Mouse (Mus musculus): ENCODE measurements around the gene 9230102O04Rik.

9230102O04Rik gene

GRCm38 (mm10) chr2:9888913-9889650 is at the start of gene 9230102O04Rik:
TSS of gene 9230102O04Rik (minus strand) at chr2:9889540.
- no peak for DNase-seq (ENCODE audit: low spot score)

DNA sequence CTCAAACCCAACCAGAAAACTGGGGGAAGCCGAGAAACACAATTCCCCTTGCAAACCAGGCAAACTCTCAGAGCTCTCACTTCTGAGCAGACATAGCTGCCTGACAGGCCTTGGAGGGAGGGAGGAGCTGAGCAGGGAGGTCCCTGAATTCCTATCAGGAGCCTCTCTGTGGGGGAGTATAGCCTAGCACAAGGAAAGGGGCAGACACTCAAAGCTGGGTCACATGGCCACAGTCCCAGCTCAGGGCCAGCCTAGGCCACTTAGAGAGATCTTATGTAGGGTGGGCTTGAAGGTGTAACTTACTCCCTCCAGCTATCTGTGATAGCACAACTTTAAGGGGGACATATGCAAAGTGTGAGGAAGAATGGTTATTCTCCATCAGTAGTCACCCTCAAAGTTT is 46.6 kb upstream of the 9230102O04Rik start:
- DNase-seq (ENCODE audit: low spot score), result no peak

DNA sequence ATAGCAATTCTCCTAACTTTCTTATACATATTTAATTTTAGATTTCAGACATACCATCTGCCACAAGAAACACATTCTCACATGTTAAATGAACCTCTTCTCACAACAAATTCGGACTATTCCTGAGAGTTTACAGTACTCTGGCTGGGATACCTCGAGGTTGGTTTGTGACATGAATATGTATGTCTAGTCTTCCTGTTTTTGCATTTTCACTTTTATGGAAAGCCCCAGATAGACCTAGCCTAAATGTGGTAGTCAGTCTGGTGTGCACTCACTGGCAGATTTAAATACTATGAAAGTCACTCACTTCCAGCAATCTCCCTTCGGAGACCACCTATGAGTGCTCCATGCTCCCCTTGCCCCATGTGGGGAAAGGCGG is 37.6 kb upstream of the 9230102O04Rik start:
- DNase-seq (ENCODE audit: low spot score), result no peak

- no peak for DNase-seq (ENCODE audit: low spot score)
These were observed 37.0 kb upstream of the 9230102O04Rik start for GRCm38 (mm10) chr2:9926194-9926904.

DNA sequence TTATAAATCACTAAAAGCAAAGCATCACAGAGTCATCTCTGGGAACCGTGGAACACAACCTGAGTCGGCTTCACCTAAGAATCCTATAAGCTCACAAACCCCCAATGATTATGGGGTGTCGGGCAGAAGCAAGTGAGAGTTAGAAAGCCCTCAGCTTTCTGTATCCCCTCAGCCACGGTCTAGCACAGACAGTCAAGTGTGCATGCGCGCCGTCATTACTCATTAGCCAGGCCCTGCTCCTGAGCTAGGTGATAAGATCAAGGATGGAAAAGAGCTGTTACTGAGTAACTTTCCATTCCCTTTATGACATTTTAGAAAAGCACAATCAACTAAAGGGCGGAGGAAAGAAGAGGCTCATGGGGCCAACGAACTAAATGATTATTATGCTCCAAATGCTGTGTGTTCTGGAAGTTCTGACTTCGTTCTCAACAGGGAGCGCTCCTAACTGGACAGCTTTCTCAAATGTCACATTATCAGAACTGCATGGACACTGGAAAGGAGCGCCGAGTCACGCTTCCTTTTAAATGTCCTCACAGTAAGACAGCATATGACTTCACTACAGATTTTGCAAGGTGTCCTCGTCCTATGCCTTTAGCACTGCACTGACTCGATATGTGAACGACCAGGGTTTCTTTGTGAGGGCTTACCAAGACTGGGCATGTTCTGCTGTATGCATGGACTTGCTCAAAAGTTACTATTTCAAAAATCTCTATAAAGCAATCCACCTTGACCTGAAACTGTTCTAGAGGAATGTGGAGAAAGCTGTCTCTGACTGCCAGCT is 29.5 kb upstream of the 9230102O04Rik start:
- no peak for DNase-seq (ENCODE audit: low spot score)

DNA sequence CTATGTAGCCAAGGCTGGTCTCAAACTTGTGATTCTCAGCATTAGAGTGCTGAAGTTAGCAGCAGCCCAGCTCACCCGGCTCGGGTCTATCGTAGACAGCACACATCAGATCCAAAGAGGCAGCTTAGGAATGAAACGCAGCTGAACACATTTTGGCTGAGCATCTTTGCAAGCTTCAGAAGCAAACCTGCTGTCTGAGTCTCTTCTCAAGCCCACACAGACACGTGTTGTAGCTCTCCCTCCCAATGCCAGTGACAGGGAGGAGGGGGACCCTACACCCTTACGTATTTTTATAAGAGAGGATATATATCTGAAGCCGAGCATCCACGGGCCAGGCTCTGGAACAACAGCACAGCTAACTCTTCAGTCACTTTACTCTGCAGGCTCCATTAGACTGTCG is 28.3 kb upstream of the 9230102O04Rik start:
- no peak for DNase-seq (ENCODE audit: low spot score)

- DNase-seq (ENCODE audit: low spot score), result no peak
These were observed 16.7 kb upstream of the 9230102O04Rik start for GRCm38 (mm10) chr2:9905995-9906394.

DNA sequence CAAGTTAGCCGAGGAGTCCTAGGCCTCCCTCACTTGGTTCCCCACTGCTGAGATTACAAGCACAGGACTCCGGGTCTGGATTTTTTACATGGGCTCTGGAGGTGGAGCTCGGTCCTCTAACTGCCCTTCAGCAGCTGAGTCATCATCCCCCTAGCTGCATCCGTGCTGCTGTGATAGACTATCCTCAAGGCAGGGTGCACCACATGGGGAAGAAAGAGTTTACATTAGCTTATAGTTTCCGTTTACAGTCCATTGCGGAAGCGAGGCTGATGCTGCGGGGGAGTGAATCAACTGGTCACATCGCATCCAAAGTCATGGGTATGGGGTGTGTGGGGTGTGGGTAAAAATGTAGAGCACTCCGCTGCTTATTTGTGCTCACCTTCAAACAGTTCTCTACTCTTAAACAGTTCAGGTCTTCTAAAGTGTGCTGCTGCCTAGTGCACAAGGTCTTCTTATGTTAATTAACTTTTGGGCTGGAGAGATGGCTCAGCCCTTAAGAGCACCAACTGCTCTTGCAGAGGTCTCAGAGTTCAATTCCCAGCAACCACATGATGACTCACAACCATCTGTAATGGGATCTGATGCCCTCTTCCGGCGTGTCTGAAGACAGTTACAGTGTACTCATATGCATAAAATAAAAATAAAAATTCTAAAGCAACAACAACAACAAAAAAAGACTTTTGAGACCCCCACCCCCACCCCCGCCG is 14.7 kb upstream of the 9230102O04Rik start:
- DNase-seq (ENCODE audit: low spot score), result no peak

GRCm38 (mm10) chr2:9897846-9898245 is 8.5 kb upstream of the 9230102O04Rik start:
- DNase-seq (ENCODE audit: low spot score), result no peak

GRCm38 (mm10) chr2:9896097-9896770 is 6.9 kb upstream of the 9230102O04Rik start:
- no peak for DNase-seq (ENCODE audit: low spot score)

DNA sequence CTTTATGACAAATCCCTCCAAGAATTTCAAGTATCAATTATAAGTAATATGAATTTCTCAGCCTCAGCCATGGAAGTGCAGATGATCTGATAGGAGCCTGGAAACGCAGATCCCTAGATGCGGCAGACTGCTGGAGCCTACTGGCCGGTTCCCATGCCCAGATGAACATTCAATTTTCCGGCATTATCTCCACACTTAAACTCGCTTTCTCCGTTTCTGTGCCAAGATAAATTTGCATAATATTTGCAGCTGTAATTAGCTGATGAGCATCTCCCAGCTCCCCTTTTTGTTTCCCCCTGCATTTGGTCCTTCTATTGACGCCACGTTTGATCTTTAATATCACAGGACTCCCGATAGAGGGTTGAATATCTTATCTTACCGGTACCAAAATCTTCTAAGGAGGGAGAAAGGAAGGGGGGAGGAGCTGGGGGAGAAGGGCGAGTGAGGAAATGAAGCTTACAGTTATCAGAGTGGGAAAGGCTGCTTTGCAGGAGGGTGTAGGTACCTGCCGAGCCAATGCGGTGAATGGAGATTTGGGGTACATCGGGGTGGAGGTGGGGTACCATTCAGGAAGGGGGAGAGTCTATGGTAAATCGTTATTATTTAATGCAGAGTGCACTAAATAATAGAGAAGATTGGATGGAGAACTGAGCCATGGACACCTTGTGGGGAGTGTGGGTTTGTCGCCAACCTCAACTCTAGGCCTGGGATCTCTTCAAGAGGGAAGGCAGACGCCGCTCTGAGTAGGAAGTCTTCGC is 5.7 kb upstream of the 9230102O04Rik start:
- DNase-seq (ENCODE audit: low spot score), result no peak

DNA sequence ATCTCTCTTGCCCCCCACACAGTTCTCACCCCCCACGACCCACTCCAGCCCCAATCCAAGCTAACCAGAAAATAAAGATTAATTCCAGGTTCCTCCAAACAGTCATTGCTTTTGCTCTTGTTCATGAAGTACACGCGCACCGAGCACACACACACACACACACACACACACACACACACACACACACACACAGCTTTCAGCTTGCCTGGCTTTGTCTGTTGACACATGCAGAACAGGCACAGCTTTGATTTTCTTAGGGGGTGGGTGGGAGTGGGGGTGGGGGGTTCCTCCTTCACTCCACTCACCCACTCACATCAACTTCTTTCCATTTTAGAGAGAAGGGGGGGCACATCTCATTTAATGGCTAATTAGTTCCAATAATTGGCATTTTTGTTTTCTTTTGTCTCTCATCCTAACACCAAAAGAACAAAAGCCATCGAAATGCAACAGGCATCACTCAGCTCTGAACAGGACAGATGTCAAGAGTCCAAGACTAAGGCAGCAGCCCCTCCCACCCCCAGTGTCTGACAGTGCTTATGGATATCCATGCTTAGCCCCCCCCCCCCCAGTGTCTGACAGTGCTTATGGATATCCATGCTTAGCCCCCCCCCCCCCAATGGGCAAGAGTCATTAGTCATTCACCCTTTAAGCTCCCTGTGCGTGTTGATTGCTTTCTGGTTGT is 4.1 kb upstream of the 9230102O04Rik start:
- no peak for DNase-seq (ENCODE audit: low spot score)

DNA sequence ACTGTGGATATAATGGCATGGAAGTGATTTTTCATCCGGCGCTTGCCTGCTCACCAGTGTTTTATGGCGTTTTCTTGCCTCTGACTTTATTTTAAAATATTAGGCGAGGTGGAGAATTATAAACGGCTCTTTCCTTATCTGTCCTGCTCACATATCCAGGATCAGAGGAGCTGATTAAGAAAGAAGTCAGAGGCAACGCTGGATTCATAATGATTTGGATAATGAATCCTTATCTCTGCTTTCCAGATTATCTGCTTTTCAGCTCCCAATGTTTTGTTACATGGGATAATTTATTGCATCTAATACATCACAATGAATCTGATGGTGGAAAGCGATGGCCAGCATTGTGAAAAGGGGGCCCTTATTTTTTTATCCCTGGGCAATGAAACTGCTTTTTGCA is 3.2 kb upstream of the 9230102O04Rik start:
- no peak for DNase-seq (ENCODE audit: low spot score)

DNA sequence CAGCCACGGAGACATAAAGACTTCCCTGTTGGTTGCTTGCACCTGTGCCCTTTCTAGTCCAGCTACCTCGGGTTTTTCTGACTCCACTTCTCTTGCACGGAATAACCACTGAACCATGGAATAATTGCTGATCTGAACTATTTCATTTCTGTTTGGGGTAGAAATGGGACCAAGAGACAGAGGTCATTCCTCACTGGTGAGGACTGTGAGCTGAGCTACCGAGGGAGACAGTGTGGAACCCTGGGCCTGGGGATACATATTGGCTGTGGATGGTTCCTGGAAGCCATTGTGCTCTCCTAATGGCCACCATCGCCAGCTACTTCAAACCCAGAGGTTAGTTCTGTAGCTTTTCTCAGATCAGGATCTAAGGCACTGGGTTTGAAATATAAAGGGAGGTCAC is 1.6 kb upstream of the 9230102O04Rik start:
- DNase-seq (ENCODE audit: low spot score), result no peak

DNA sequence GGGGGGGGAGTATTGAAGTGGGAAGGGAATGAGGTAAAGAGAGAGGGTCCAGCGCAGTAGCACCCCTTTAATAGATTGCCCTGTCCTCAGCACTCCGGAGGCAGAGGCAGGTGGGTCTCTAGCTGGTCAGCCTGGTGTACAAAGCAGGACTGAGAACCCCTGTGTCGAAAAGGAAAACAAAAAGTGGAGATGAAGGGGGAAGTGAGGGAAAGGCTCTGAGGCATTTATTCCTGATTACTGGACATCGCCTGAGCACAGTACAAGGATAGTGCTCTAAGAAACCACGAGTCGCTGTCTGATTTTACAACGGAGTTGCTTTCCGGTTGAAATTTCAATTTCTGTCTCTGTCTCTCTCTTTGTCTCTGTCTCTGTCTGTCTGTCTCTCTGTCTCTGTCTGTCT is 911 bp upstream of the 9230102O04Rik start:
- no peak for DNase-seq (ENCODE audit: low spot score)

- DNase-seq (ENCODE audit: low spot score), result no peak
These were observed 377 bp upstream of the 9230102O04Rik start, which contains the start of gene Gata3 for GRCm38 (mm10) chr2:9889651-9890183. TSS of gene Gata3 (minus strand) at chr2:9890034.

DNA sequence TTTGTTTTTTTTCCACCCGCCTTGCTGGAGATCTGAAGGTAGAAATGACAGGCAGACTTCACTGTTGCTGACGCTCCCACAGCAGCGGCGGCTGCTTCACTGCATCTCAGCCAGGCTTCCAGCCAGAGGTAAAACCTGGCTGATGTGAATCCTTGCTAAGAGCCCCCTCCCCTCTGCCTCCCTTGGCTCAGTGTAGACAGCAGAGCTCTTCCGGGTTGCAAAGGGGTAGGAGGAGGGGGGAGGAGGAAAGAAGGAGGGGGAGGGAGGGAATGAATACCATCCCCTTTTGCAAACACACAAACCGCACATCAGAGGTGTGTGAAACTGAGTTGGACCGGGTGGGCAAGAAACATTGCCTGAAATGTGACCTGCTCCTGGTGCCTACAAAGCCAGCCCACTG is 1.7 kb downstream of the 9230102O04Rik start:
- no peak for DNase-seq (ENCODE audit: low spot score)

DNA sequence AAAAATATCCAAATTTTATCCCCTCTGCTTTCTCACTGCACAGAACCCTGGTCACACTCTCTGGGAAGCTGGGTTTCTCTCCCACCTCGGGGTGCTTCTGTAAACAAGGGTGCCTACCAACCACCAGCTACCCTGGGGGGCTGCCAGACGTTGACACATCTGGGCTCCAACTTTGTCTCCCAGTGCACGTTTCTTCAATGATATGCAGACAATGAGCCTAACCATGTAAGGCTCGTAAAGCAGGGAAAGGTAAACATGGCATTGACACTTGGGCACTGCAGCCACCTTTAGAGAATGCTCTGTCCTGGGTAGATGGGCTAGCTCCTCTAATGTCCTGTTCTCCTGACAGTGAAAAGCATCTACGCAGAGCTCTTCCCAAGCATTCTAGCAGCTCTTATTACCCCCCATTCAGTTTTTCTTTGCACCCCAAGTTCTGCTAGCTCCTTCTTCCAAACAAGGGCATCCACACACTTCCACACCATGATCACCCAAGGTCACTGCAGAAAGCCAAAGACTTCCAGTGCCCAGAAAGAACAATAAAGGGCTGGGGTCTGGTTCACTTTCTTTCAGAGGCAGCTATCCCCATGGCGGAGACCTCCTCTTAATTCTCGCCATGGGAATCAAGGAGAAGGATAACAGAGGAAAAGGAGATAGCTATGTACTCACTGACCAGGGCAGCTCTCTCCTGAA is 2.3 kb downstream of the 9230102O04Rik start:
- DNase-seq (ENCODE audit: low spot score), result no peak

GRCm38 (mm10) chr2:9886031-9886430 is 3.3 kb downstream of the 9230102O04Rik start:
- no peak for DNase-seq (ENCODE audit: low spot score)

Data from T-cell, adult 2 months (primary cell).